Mouse (Mus musculus) G1E (cell line): Measurements from ENCODE around the gene Gm12258. TPM values are rescaled to one million over a fixed set of nuclear protein-coding genes. Genes with fewer than 3 reads are reported as not detected.
"Not testable (repeated sequence)": the region's sequence is repeated elsewhere in the genome, so short reads cannot be mapped to it uniquely, and the experiment has no call there.

ENCODE experiments used
- ATAC-seq: 2 replicates; pipeline ENCODE4 v1.8.0; 2016; ENCODE audit warnings: mild to moderate bottlenecking; ENCODE audit not compliant: insufficient number of reproducible peaks, poor library complexity, low FRiP score, severe bottlenecking; ENCODE audit errors: extremely low read depth
- DNase-seq: peaks from one replicate; pipeline ENCODE4 v3.0.0; 2012; ENCODE audit warnings: low spot score
- H3K27me3 ChIP-seq: 2 replicates; pipeline ENCODE4 v1.6.1; 2012; ENCODE audit warnings: mild to moderate bottlenecking, low read length, inconsistent platforms; ENCODE audit not compliant: insufficient read depth
- H3K36me3 ChIP-seq: replicated peaks from 2 replicates; pipeline ENCODE3; 2012; ENCODE audit warnings: mild to moderate bottlenecking, inconsistent platforms
- H3K4me1 ChIP-seq: 2 replicates; pipeline ENCODE4 v1.6.1; 2012; ENCODE audit warnings: low read depth, low read length, inconsistent platforms, mixed read lengths; ENCODE audit not compliant: insufficient read depth
- H3K4me3 ChIP-seq: 2 replicates; pipeline ENCODE4 v1.5.1; 2012; ENCODE audit warnings: low read depth, mild to moderate bottlenecking, inconsistent platforms, low read length, moderate library complexity, mixed read lengths
- H3K9me3 ChIP-seq: replicated peaks from 2 replicates; pipeline ENCODE4 v1.6.1; 2012; ENCODE audit warnings: inconsistent platforms
- CTCF ChIP-seq: IDR thresholded peaks from 2 replicates; pipeline ENCODE4 v1.5.1; 2012; ENCODE audit warnings: low read depth, low read length, inconsistent platforms, mixed read lengths
- GATA1 ChIP-seq: IDR thresholded peaks from 2 replicates; pipeline ENCODE4 v1.6.1; 2012; ENCODE audit warnings: borderline replicate concordance, low read length, inconsistent platforms, mixed read lengths
- GATA2 ChIP-seq: IDR thresholded peaks from 2 replicates; pipeline ENCODE4 v1.6.1; 2012; ENCODE audit warnings: low read depth, low read length, inconsistent platforms, borderline replicate concordance
- POLR2AphosphoS5 ChIP-seq: IDR thresholded peaks from 2 replicates; pipeline ENCODE4 v1.6.1; 2012; ENCODE audit warnings: low read depth, low read length, inconsistent platforms; ENCODE audit not compliant: insufficient replicate concordance
- TAL1 ChIP-seq: conservative IDR thresholded peaks from 2 replicates; pipeline ENCODE4 v1.6.1; 2012; ENCODE audit warnings: low read depth, low read length, inconsistent platforms, mixed read lengths
- polyA plus RNA-seq: library from polyadenylated mRNA; stranded (reverse); fragments of >175 nt; gene quantifications from 2 replicates; pipeline ENCODE4 v1.2.3, GENCODE M21; 2012
- total RNA-seq, 2 experiments: library from RNA; stranded (forward) in 1 of 2; stranded (reverse) in 1 of 2; fragments of 200-1000 nt in 1 of 2; fragments of >200 nt in 1 of 2; fragmentation: Nextera tagmentation in 1 of 2; gene quantifications; 2 replicates each; pipeline ENCODE4 v1.2.3; 2014 to 2017

The Gm12258 gene
- total RNA-seq (2014; fragmentation: Nextera tagmentation) (13.9 and 15.1 TPM in 2 replicates), total RNA-seq (2017) (8.7 and 8.8 TPM in 2 replicates), polyA plus RNA-seq (0.21 and 0.62 TPM in 2 replicates)

GRCm38 (mm10) chr11:58846919-58847461, at the start of gene Gm12258:
TSS of gene Gm12258 (plus strand) at chr11:58847158.
- H3K9me3 ChIP-seq, result 0 out of 2 replicates have a peak, but pooled peaks cover 3% of the 10 kb centered on the region
- H3K36me3 ChIP-seq, result peaks cover 28% of the 10 kb centered on the region
- ATAC-seq (peak; percentile 100), DNase-seq (peak; percentile 96)
- H3K4me1 ChIP-seq, result peaks cover 16% of the 10 kb centered on the region
- TF ChIP-seq TAL1 (no peak), GATA1 (no peak), CTCF (no peak), POLR2AphosphoS5 (no peak), GATA2 (no peak)
- peak within 1 kb of the TSS; percentile 73 for H3K4me3 ChIP-seq
- no peaks in the 10 kb centered on the region for H3K27me3 ChIP-seq

DNA sequence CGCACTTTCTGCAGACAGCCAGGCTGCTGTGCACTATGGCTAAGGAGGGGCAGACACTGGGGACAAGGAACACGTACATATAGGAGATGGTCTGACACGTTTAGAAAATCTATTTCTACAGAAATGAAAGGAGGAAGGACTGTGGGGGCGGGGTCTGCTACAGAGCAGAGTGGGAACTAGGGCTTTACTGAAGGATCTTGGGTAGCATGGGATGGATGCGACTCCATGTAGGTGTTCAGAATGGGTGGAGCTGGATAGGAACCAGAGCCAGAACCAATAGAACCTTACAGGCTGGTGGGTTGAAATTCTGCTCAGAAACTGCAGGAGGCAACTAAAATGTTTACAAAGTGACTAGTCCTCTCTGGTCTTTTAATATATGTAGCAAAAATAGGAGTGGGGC, 47.2 kb upstream of the Gm12258 start:
- no peak for TF ChIP-seq TAL1
- TF ChIP-seq GATA2, result no peak
- no peak for TF ChIP-seq POLR2AphosphoS5
- no peak for TF ChIP-seq GATA1
- TF ChIP-seq CTCF, result no peak
- H3K4me3 ChIP-seq, result no peak overlapping the region
- no peaks in the 10 kb centered on the region for H3K9me3 ChIP-seq
- DNase-seq, result no peak
- no peaks in the 10 kb centered on the region for H3K36me3 ChIP-seq
- no peak for ATAC-seq
- H3K4me1 ChIP-seq, result no peaks in the 10 kb centered on the region
- peaks cover 9% of the 10 kb centered on the region; the same call in 1 of the 2 replicates for H3K27me3 ChIP-seq

DNA sequence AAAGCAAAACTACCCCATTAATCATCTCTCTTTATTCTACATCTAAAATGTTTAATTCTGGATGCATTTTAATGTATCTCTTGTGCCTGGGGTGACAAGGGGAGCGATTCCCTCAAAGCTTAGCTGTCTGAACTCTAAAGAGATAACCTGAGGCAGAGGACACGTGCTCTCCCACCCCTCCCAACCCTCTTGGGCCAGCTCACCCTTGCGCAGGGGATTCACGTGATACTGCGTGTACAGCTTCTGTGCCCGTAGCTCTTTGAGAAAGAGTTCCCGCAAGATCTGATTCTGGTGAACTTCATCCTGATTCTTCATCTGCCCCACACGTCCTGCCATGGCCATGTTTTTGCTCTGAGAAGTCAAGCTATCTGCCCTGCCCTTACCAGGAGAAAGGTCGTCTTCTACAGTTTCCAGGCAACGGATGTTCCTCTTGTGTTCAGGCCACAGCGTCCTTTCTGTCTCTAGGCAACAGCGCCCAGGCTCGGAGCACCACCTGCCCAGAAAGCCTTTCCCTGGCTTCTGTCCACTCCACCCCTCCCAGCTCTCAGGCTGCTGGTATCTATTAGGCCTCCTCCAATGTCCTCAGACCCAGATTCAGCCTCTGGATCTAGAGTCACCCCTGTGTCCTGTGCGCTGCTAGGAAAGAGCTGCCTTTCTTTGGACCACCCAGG, 45.3 kb upstream of the Gm12258 start, which contains the start of gene Fam183b:
TSS of gene Fam183b (minus strand) at position 403 of the 671 bp plus-strand sequence.
- H3K9me3 ChIP-seq, result no peaks in the 10 kb centered on the region
- no peaks in the 10 kb centered on the region for H3K36me3 ChIP-seq
- H3K4me1 ChIP-seq, result no peaks in the 10 kb centered on the region
- peaks cover 10% of the 10 kb centered on the region for H3K27me3 ChIP-seq
- DNase-seq (no peak), ATAC-seq (no peak)
- H3K4me3 ChIP-seq, result no peak within 1 kb of the TSS
- no peak for TF ChIP-seq POLR2AphosphoS5
- no peak for TF ChIP-seq GATA2
- TF ChIP-seq TAL1, result no peak
- no peak for TF ChIP-seq GATA1
- no peak for TF ChIP-seq CTCF

DNA sequence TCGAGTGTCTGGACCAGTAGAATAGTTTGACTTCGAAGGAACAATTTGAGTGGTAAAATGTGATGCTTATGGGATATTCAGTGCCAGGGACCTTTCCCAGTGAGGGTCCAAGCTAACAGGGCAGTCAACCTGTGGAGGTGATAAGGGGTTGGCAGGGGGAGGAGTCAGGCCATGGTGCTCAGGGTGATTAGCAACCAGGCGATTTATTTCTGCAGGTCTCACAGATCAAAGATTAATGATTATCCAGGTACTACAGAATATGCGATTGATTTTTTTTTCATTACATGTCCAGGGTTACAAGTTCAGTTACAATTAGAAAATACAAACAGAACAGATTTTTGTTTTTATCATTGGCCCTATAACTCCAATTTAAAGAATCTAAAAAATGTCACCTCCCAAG, 43.1 kb upstream of the Gm12258 start:
- no peak for ATAC-seq
- peaks cover 6% of the 10 kb centered on the region for H3K27me3 ChIP-seq
- no peaks in the 10 kb centered on the region for H3K9me3 ChIP-seq
- TF ChIP-seq POLR2AphosphoS5 (no peak), GATA1 (no peak), CTCF (no peak), TAL1 (no peak), GATA2 (no peak)
- no peaks in the 10 kb centered on the region for H3K4me1 ChIP-seq
- no peak overlapping the region for H3K4me3 ChIP-seq
- H3K36me3 ChIP-seq, result no peaks in the 10 kb centered on the region
- no peak for DNase-seq

DNA sequence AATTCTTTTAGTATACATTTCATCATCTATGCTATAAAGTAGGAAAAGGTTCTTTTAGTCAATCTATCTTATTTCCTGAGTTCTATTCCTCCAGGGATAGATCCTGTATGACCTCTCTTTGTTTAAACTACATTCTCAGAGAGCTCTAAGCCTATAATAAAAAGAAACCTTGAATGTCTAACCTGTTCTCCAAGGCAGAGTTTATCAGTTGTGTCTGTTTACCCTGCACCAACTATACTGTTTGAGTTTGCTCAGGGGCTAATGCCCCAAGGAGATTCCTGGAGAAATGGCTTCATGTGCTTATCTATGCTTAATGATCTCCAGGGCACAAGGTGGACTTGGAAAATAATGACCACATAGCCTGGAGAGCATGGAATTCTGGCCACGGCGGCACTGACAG, 42.6 kb upstream of the Gm12258 start:
- DNase-seq, result no peak
- Histone ChIP-seq H3K27me3 (peaks cover 6% of the 10 kb centered on the region), H3K9me3 (no peaks in the 10 kb centered on the region), H3K4me3 (no peak overlapping the region), H3K36me3 (no peaks in the 10 kb centered on the region), H3K4me1 (no peaks in the 10 kb centered on the region)
- TF ChIP-seq POLR2AphosphoS5, result no peak
- no peak for ATAC-seq

DNA sequence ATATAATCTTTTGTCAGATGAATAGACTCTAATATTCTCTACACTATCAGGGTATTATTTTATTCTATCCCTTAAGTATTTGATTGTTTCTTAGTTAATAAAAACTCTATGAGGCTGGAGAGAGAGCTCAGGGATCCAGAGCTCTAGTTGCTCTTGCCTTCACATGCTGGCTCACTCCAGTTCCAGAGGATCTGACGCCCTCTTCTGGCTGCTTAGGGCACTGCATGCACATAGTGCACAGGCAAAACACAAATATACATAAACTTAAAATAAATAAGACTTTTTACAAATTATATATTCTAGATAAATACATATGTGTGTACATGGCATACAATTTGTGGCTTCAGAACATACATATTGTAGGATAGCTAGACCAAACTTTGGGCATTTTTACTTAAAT, 35.0 kb upstream of the Gm12258 start:
- ATAC-seq (no peak), DNase-seq (no peak)
- Histone ChIP-seq H3K9me3 (no peaks in the 10 kb centered on the region), H3K4me3 (no peak overlapping the region), H3K27me3 (no peaks in the 10 kb centered on the region), H3K36me3 (no peaks in the 10 kb centered on the region), H3K4me1 (no peaks in the 10 kb centered on the region)
- TF ChIP-seq GATA2, result no peak
- 0 out of 2 replicates have a peak, but pooled peaks have one; percentile 13 for TF ChIP-seq CTCF
- no peak for TF ChIP-seq GATA1
- no peak for TF ChIP-seq TAL1
- no peak for TF ChIP-seq POLR2AphosphoS5

DNA sequence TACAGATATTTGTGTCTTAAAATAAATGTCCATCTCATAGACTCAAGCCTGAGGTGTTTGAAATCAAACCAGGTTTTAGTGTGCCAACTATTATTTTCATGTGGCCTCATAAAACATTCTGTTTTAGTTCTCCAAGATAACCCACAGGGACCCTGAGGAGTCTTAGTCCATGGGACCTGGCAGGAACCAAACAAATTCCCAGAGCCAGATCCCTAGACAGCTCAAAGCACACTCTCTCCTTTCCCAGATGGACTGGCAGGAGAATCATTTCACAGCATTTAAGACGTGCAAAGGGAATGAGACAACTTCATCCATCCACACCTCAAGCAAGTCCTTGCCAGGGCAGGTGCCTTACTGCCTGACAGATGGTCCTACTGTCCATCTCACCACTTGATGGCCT, 32.3 kb upstream of the Gm12258 start, which contains the start of gene Olfr313:
TSS of gene Olfr313 (plus strand) at position 301 of the 400 bp plus-strand sequence.
- H3K27me3 ChIP-seq, H3K36me3 ChIP-seq, H3K4me3 ChIP-seq, H3K9me3 ChIP-seq, DNase-seq, H3K4me1 ChIP-seq, ATAC-seq: not testable (repeated sequence)
